Mouse (Mus musculus): ENCODE measurements around the gene Mtmr3. TPM values are rescaled to one million over a fixed set of nuclear protein-coding genes. Genes with fewer than 3 reads are reported as not detected.

Gene Mtmr3
- total RNA-seq, 2 experiments from 2014 or later: 66.0 to 68.7 TPM

DNA sequence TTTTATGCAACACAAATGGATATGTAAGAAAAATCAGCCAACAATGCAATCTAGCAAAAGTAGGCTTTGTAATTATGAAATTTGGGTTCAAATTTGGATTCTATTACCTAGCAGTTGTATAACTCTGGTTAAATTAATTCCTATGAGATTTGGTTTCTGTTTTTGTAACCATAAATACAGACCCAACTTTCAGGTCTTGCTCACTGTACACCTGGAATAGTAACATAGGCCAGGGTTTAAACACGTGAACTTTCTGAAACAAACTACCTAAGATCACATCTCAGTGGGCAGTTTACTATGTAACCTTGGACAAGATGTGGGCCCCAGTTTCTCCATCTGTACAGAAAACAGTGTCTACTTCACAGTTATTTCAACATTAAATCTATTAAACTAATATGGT lies 157.3 kb downstream of the Mtmr3 start:
- DNase-seq (ENCODE audit: low spot score in 2 of 2): no peak
- intact Hi-C loops (cut with DNase I): loop anchor here (5.0 kb wide), 1 partner anchor 385 kb away; no protein-coding TSS in a partner anchor

DNA sequence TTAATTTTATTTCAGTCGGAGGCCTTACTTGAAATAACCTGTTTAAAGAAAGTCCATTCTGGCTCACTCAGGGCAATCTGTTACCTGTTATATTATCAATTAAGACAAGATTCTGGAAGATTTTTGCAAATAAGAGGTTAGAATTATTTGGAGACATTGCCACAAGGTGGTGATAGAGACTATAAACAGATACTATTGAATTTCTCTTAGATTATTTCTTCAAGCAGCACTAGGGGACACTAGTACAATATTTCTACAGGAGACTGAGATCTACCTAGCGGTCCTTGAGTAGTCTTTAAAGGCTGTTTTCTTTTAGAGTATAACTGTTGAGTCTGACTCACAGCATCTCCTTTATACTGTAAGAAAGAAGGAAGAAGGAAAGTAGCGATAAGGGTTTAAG lies 158.0 kb downstream of the Mtmr3 start:
- peak in 1 of 2 experiments; percentile 40 for DNase-seq (ENCODE audit: low spot score in 2 of 2)
- intact Hi-C loops (cut with DNase I): loop anchor here (1.0 to 5.0 kb wide), 2 partner anchors 386 to 430 kb away; no protein-coding TSS in a partner anchor

DNA sequence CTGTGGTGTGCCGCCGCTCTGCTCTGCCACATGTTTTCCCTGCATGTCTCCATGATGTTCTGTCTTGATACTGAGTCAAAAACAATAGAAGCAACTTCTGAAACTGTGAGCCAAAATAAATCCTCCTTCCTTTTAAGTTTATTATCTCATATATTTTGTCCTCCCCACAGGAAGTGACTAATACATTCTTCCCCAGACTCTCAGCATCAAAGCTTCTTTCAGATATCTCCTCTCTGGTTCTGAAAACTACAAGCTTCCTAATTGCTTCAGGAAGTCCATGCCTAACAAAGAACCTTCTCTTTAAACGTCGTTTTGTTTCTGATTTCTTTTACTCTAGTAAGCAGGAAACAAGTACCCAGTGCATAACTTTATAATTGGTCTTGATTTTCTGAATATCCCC lies 160.2 kb downstream of the Mtmr3 start:
- DNase-seq (ENCODE audit: low spot score in 2 of 2): no peak
- intact Hi-C loops (cut with DNase I): no loop called here

Other genes with a start within 250 kb of the Mtmr3 start
- not detected for gene Hormad2, start 153.8 kb downstream of the Mtmr3 start, total RNA-seq (2021)
- not detected for gene Gm11032, start 25.2 kb upstream of the Mtmr3 start, total RNA-seq (2021)
- 10 to 100 TPM; 18.8 to 18.9 TPM for gene Ascc2, start 42.9 kb upstream of the Mtmr3 start, total RNA-seq (2021)
- gene Uqcr10, start 109.5 kb upstream of the Mtmr3 start, total RNA-seq (2021): 100 to 1,000 TPM; 379 to 407 TPM
- gene Zmat5, start 109.8 kb upstream of the Mtmr3 start, total RNA-seq (2021): 10 to 100 TPM; 27.8 to 30.8 TPM
- 10 to 100 TPM; 13.8 to 16.0 TPM for gene Cabp7, start 151.9 kb upstream of the Mtmr3 start, total RNA-seq (2021)

All from left cerebral cortex, postnatal 25 days (tissue).